Mouse (Mus musculus): ENCODE results near the gene Fancm.

DNA sequence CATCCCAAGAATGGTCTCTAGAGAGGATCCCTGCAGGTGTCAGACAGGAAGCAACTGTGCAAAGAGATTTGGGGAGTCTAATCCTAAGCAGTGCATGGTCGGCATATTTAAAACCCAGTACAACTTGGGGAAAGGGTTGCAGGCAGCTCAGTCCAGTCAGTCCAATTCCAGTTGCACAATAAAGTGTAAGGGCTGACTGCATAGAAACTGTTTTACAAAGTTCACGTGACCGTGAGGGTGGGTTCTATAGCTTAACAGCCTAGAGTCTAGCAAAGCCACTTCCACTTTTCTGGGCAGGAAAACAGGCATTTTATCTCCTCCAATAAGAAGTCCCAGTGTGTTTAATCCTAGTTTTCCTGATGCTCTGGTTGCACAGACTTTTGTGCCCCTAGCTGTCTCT, 36.1 kb downstream of the Fancm start:
- TF ChIP-seq CTCF (IDR thresholded peaks at IDR 0.05; ENCODE audit: borderline replicate concordance, extremely low read depth, insufficient read depth, insufficient read length) (no peak), POLR2A (IDR thresholded peaks at IDR 0.05; ENCODE audit: borderline replicate concordance, extremely low read depth, insufficient read depth, insufficient read length, poor library complexity, severe bottlenecking) (no peak)
